Mouse (Mus musculus) myocyte (in vitro differentiated cells): Measurements from ENCODE around the gene Mitf.

Experiments
- CEBPB ChIP-seq: IDR thresholded peaks from 2 replicates; pipeline ENCODE4 v1.6.1; 2011; ENCODE audit warnings: mild to moderate bottlenecking, moderate library complexity; ENCODE audit not compliant: poor library complexity, insufficient read depth, severe bottlenecking
- E2F4 ChIP-seq: IDR thresholded peaks from one replicate; pipeline ENCODE4 v1.6.1; 2011; ENCODE audit warnings: mild to moderate bottlenecking, control low read depth, moderate library complexity; ENCODE audit not compliant: insufficient read depth
- MAX ChIP-seq: IDR thresholded peaks from one replicate; pipeline ENCODE4 v1.6.1; 2011; ENCODE audit warnings: low read depth, mild to moderate bottlenecking, control low read depth
- MYOD1 ChIP-seq, 3 experiments: IDR thresholded peaks; one replicate each; pipeline ENCODE4 v1.6.1; 2011; ENCODE audit warnings: control low read depth in 2 of 3, low read depth in 2 of 3, mild to moderate bottlenecking in 2 of 3, moderate library complexity in 1 of 3; ENCODE audit not compliant: insufficient read length in 2 of 3, control insufficient read depth in 1 of 3
- POLR2A ChIP-seq: IDR thresholded peaks from one replicate; pipeline ENCODE4 v1.6.1; 2011; ENCODE audit warnings: low read depth, mild to moderate bottlenecking, control low read depth, moderate library complexity; ENCODE audit not compliant: insufficient read length
- POLR2AphosphoS2 ChIP-seq: IDR thresholded peaks from one replicate; pipeline ENCODE4 v1.6.1; 2011; ENCODE audit warnings: low read depth, control low read depth; ENCODE audit not compliant: insufficient read length
- REST ChIP-seq: IDR thresholded peaks from one replicate; pipeline ENCODE4 v1.6.1; 2011; ENCODE audit warnings: mild to moderate bottlenecking, control low read depth, moderate library complexity; ENCODE audit not compliant: insufficient read depth, insufficient read length
- SRF ChIP-seq: IDR thresholded peaks from one replicate; pipeline ENCODE4 v1.6.1; 2011; ENCODE audit warnings: low read depth; ENCODE audit not compliant: control insufficient read depth, insufficient read length
- TCF12 ChIP-seq: IDR thresholded peaks from one replicate; pipeline ENCODE4 v1.6.1; 2011; ENCODE audit warnings: mild to moderate bottlenecking, control low read depth; ENCODE audit not compliant: poor library complexity, insufficient read depth, severe bottlenecking
- TCF3 ChIP-seq: IDR thresholded peaks from one replicate; pipeline ENCODE4 v1.6.1; 2011; ENCODE audit warnings: low read depth, control low read depth; ENCODE audit not compliant: insufficient read length
- USF1 ChIP-seq: IDR thresholded peaks from one replicate; pipeline ENCODE4 v1.6.1; 2011; ENCODE audit warnings: low read depth, mild to moderate bottlenecking, control low read depth, moderate library complexity

DNA sequence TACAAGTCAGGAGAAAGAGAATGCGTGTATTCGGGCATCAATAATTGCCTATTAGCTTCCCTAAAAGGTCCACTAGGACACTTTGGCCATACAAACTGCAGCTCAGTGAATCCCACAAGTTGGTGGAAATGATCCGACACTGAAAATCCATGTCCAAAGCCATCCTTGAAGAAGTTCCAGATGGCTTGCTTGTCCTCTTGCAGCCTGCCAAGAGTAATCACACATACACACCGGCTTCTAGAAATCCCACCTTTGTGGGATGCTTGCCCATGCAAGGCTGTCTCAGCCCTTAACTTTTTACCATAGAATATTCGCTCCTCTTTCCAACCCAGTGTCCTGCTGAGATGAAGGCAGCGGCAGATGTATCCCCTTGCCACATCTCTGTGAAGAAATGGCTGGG lies 240.9 kb downstream of the Mitf start:
- TF ChIP-seq POLR2AphosphoS2 = no peak
- no peak for TF ChIP-seq MYOD1 (IDR thresholded peaks at IDR 0.05; ENCODE audit: control insufficient read depth in 1 of 3, insufficient read length in 2 of 3, low read depth in 2 of 3)
- no peak for TF ChIP-seq CEBPB
- no peak for TF ChIP-seq POLR2A
- TF ChIP-seq E2F4 = no peak
- no peak for TF ChIP-seq TCF3
- no peak for TF ChIP-seq MAX
- no peak for TF ChIP-seq REST
- no peak for TF ChIP-seq USF1
- TF ChIP-seq TCF12 = no peak
- TF ChIP-seq SRF = no peak
